Mouse (Mus musculus): Measurements from ENCODE around the gene Fam129a. TPM values are rescaled to one million over a fixed set of nuclear protein-coding genes. Genes with fewer than 3 reads are reported as not detected.

Fam129a gene
- total RNA-seq, 2 experiments from 2014 or later = 4.8 to 6.2 TPM

Other genes with a start within 250 kb of the Fam129a start
- 100 to 1,000 TPM; 115 to 126 TPM for gene Ivns1abp, start 226.7 kb upstream of the Fam129a start, total RNA-seq (2021)
- gene Swt1, start 142.7 kb upstream of the Fam129a start, total RNA-seq (2021) = 10 to 100 TPM; 12.8 to 13.4 TPM
- gene Trmt1l, start 142.6 kb upstream of the Fam129a start, total RNA-seq (2021) = 10 to 100 TPM; 22.8 to 24.5 TPM
- gene Rnf2, start 70.2 kb upstream of the Fam129a start, total RNA-seq (2021) = 10 to 100 TPM; 41.7 to 45.2 TPM
- gene Edem3, start 184.2 kb downstream of the Fam129a start, total RNA-seq (2021) = 10 to 100 TPM; 42.2 to 42.7 TPM